Mouse (Mus musculus) kidney, embryonic 14.5 days (tissue): ENCODE measurements at regions not wholly inside any gene's neighbourhood (a gene's known extent, or its start where the extent isn't known, plus 50 kb on each side); places are given as distances from the start of the nearest gene placed in this dataset.

Experiments
- ATAC-seq: fragments of 200-750 bp; cut with Nextera tagmentation; 2 replicates; pipeline ENCODE4 v1.8.0; 2017; ENCODE audit warnings: moderate number of reproducible peaks, mild to moderate bottlenecking, moderate TSS enrichment, moderate library complexity; ENCODE audit not compliant: low FRiP score, low TSS enrichment
- H3K27ac ChIP-seq: fragments of 300-500 bp; sonication (generic); 2 replicates; pipeline ENCODE4 v1.5.1; 2014; ENCODE audit warnings: low read depth, mild to moderate bottlenecking, low read length, moderate library complexity, mixed read lengths
- H3K27me3 ChIP-seq: fragments of 300-500 bp; sonication (generic); 2 replicates; pipeline ENCODE4 v1.6.1; 2014; ENCODE audit warnings: mild to moderate bottlenecking, low read length; ENCODE audit not compliant: control insufficient read depth, insufficient read depth
- H3K36me3 ChIP-seq: fragments of 300-500 bp; sonication (generic); 2 replicates; pipeline ENCODE4 v1.6.1; 2014; ENCODE audit warnings: low read length, mixed read lengths; ENCODE audit not compliant: control insufficient read depth, insufficient read depth
- H3K4me1 ChIP-seq: fragments of 300-500 bp; sonication (generic); 2 replicates; pipeline ENCODE4 v1.6.1; 2014; ENCODE audit warnings: low read length, mixed read lengths; ENCODE audit not compliant: control insufficient read depth, insufficient read depth
- H3K4me2 ChIP-seq: fragments of 300-500 bp; sonication (generic); replicated peaks from 2 replicates; pipeline ENCODE4 v1.6.1; 2014; ENCODE audit warnings: low read depth, mild to moderate bottlenecking, low read length
- H3K4me3 ChIP-seq: fragments of 300-500 bp; sonication (generic); 2 replicates; pipeline ENCODE4 v1.5.1; 2014; ENCODE audit warnings: mild to moderate bottlenecking, low read length
- H3K9ac ChIP-seq: fragments of 300-500 bp; sonication (generic); 2 replicates; pipeline ENCODE4 v1.6.1; 2014; ENCODE audit warnings: low read depth, mild to moderate bottlenecking, low read length, moderate library complexity
- H3K9me3 ChIP-seq: fragments of 300-500 bp; sonication (generic); 2 replicates; pipeline ENCODE4 v1.6.1; 2016; ENCODE audit warnings: low read length; ENCODE audit not compliant: control insufficient read depth
- WGBS: fragments of 180-500 bp; shearing (Covaris S2); extraction: QIAGEN DNeasy Blood & Tissue Kit; methylation state at CpG from one replicate; pipeline ENCODE4 v1.1.7; 2014; 5-methylcytosine and 5-hydroxymethylcytosine counted together

DNA sequence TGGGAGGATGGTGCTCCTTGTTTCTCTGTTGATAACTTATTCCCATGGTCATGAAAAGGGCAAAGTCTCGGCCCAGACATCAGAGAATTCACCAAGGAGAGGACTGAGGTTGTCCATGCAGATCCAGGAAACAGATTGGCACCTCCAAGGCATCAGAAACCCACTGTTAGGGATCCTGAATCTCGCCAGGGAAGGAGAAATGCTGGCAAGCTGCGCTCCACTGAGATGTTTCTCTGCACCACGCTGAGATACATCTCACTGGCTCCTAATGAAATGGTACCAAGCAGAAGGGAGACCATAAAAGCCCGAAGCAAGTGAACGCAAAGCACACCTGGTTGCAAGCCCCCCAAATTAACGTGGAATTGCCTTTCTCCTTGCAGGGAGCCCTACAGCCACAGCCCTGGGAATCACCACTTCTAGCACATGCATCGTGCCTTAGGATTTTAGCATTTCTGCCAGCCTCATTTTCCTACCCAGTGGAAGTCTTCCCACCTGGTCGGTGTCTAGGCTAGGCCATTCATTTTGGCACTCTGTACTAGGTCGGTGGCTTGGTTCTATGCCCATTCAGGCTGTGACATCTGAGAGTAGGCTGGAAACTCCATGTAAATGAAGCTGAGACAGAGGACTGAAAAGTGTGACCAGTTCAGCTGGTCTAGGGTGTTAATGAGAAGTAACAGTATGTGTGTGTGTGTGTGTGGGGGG is 336.3 kb downstream of the Mex3b start:
- WGBS: 66% methylated on average over 10 of the region's 10 CpGs
- H3K27me3 ChIP-seq: no peaks in the 10 kb centered on the region
- H3K27ac ChIP-seq: no peak overlapping the region
- ATAC-seq: peak; percentile 11; the same call in 1 of the 2 replicates
- no peak overlapping the region for H3K4me3 ChIP-seq
- peaks cover 34% of the 10 kb centered on the region for H3K4me1 ChIP-seq
- H3K4me2 ChIP-seq: no peak overlapping the region
- no peaks in the 10 kb centered on the region for H3K9me3 ChIP-seq
- no peak overlapping the region for H3K9ac ChIP-seq
- no peaks in the 10 kb centered on the region for H3K36me3 ChIP-seq

DNA sequence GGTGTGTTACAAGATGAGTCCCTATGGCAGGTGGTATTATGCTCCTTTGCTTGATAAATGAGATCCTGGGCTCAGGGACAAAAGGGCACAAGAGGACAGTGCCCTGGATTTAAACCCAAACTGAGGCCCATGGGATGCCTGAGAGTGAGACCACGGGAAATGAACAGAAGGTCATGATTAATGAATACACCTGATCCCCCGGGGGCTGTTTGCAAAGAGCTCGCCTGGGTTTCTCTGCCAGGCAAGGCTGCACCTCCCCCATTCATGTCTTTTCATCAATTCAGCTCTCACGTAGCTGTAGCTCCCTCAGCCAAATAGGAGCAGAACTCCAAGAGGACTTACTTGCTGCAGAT is 336.9 kb downstream of the Mex3b start:
- ATAC-seq: 0 out of 2 replicates have a peak, but pooled peaks have one; percentile 3
- Histone ChIP-seq H3K9ac (no peak overlapping the region), H3K9me3 (no peaks in the 10 kb centered on the region), H3K4me3 (no peak overlapping the region), H3K27me3 (no peaks in the 10 kb centered on the region), H3K4me1 (peaks cover 34% of the 10 kb centered on the region), H3K27ac (no peak overlapping the region), H3K36me3 (no peaks in the 10 kb centered on the region), H3K4me2 (no peak overlapping the region)
- WGBS: 11% methylated on average over 4 of the region's 4 CpGs

DNA sequence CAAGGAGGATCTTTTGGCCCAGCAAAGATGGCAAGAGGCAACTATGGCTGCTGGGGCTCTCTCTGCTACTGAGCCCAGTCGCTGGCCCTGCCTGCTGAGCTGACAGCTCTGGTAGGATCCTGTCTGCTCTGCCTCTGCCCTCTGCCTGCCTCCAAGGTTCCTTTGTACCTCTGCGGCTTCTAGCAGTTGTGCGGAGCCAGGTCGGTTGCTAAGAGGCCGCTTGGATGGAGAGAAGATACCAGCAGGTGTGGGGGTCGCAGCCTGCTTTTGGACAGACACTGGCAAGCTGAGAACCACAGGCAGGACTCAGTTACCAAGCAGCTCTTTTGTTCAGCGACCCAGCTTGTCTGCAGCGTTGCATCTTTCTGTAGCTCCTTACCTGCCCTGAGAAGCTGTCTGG is 337.6 kb downstream of the Mex3b start:
- H3K4me2 ChIP-seq: no peak overlapping the region
- H3K4me1 ChIP-seq: peaks cover 34% of the 10 kb centered on the region
- H3K27ac ChIP-seq: no peak overlapping the region; the same call in 1 of the 2 replicates
- no peak overlapping the region for H3K4me3 ChIP-seq
- H3K27me3 ChIP-seq: no peaks in the 10 kb centered on the region
- H3K9ac ChIP-seq: peak overlapping the region; percentile 4; the same call in 1 of the 2 replicates
- WGBS: 51% methylated on average over 8 of the region's 8 CpGs
- no peaks in the 10 kb centered on the region for H3K36me3 ChIP-seq
- H3K9me3 ChIP-seq: no peaks in the 10 kb centered on the region
- no peak for ATAC-seq

GRCm38 (mm10) chr7:83206999-83207398 is 339.9 kb downstream of the Mex3b start:
- Histone ChIP-seq H3K4me3 (no peak overlapping the region), H3K36me3 (no peaks in the 10 kb centered on the region), H3K27ac (no peak overlapping the region), H3K27me3 (no peaks in the 10 kb centered on the region), H3K4me2 (no peak overlapping the region), H3K9ac (no peak overlapping the region), H3K9me3 (no peaks in the 10 kb centered on the region), H3K4me1 (peaks cover 22% of the 10 kb centered on the region)
- WGBS: 55% methylated on average over 2 of the region's 2 CpGs
- no peak for ATAC-seq

GRCm38 (mm10) chr7:83211611-83212010 is 344.5 kb downstream of the Mex3b start:
- no peak overlapping the region for H3K9ac ChIP-seq
- H3K4me2 ChIP-seq: no peak overlapping the region
- H3K36me3 ChIP-seq: no peaks in the 10 kb centered on the region
- no peak overlapping the region for H3K4me3 ChIP-seq
- WGBS: 81% methylated on average over 6 of the region's 6 CpGs
- H3K27me3 ChIP-seq: no peaks in the 10 kb centered on the region
- no peaks in the 10 kb centered on the region for H3K9me3 ChIP-seq
- H3K27ac ChIP-seq: no peak overlapping the region
- ATAC-seq: no peak
- no peaks in the 10 kb centered on the region for H3K4me1 ChIP-seq

DNA sequence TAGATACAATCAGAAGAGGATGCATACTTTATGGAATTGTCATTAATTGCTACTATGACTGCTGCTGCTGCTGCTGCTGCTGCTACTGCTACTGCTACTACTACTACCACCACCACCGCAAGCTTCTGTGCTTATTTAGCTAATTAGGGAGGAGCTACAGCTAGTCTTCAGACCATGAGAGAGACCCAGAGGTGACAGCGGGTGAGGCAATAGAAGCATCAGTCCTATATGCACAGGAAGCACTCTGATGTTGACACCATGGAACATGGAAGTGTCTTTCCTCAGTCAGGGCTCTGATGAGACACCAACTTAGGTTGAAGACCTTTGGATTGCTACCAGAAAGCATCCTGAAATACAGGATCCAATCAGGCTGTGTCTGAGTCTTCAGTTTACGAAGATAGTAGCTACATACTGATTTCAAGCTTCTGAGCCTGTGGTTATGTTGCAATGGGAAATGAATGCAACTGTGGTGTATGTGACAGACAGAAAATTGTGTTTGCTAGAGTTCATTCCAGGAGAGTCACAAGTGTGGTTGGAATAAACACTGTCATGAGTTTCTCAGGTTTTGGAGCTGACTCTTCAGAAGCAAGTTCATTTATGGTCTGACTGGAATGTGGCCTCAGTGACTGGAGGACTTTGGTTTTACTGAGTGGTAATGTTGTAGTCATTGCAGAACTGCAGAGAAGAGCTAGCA is 355.0 kb downstream of the Mex3b start:
- ATAC-seq: no peak
- H3K27ac ChIP-seq: no peak overlapping the region
- H3K9me3 ChIP-seq: no peaks in the 10 kb centered on the region
- H3K4me3 ChIP-seq: no peak overlapping the region
- H3K4me2 ChIP-seq: no peak overlapping the region
- no peaks in the 10 kb centered on the region for H3K36me3 ChIP-seq
- WGBS: 76% methylated on average over 3 of the region's 3 CpGs
- H3K4me1 ChIP-seq: no peaks in the 10 kb centered on the region
- H3K27me3 ChIP-seq: no peaks in the 10 kb centered on the region
- no peak overlapping the region for H3K9ac ChIP-seq

- Histone ChIP-seq H3K27me3 (no peaks in the 10 kb centered on the region), H3K4me2 (no peak overlapping the region), H3K36me3 (no peaks in the 10 kb centered on the region), H3K9me3 (no peaks in the 10 kb centered on the region), H3K9ac (no peak overlapping the region), H3K27ac (no peak overlapping the region), H3K4me3 (no peak overlapping the region), H3K4me1 (peaks cover 10% of the 10 kb centered on the region; the same call in 1 of the 2 replicates)
- no peak for ATAC-seq
- 80% methylated on average over 7 of the region's 7 CpGs for WGBS
Observed at GRCm38 (mm10) chr7:83227262-83228108, 357.2 kb upstream of the Tmc3 start.

- Histone ChIP-seq H3K4me3 (no peak overlapping the region), H3K9me3 (no peaks in the 10 kb centered on the region), H3K27me3 (no peaks in the 10 kb centered on the region), H3K4me2 (no peak overlapping the region), H3K36me3 (no peaks in the 10 kb centered on the region), H3K4me1 (peaks cover 10% of the 10 kb centered on the region; the same call in 1 of the 2 replicates), H3K9ac (no peak overlapping the region), H3K27ac (no peak overlapping the region)
- ATAC-seq: peak; percentile 49; the same call in 1 of the 2 replicates
- WGBS: 50% methylated on average over 3 of the region's 3 CpGs
Observed at GRCm38 (mm10) chr7:83230496-83231325, 354.0 kb upstream of the Tmc3 start.
